Mouse (Mus musculus) bone marrow, adult 2 months (tissue): ENCODE results near the gene Myo3b.

ENCODE experiments used
- CTCF ChIP-seq: fragments of 200-500 bp; IDR thresholded peaks from 2 replicates; pipeline ENCODE4 v1.5.1; 2011; ENCODE audit warnings: low read length, control low read depth; ENCODE audit not compliant: control insufficient read depth, insufficient read depth
- POLR2A ChIP-seq: fragments of 200-500 bp; IDR thresholded peaks from 2 replicates; pipeline ENCODE4 v1.6.1; 2011; ENCODE audit warnings: low read depth, mild to moderate bottlenecking, control low read depth, low read length, borderline replicate concordance; ENCODE audit not compliant: control insufficient read depth

- TF ChIP-seq CTCF (no peak), POLR2A (no peak)
These were observed 52.3 kb downstream of the Myo3b start for GRCm38 (mm10) chr2:70091261-70091660.
